Mouse (Mus musculus): ENCODE measurements around the gene Naa16. TPM values are rescaled to one million over a fixed set of nuclear protein-coding genes. Genes with fewer than 3 reads are reported as not detected.

Gene Naa16
- total and polyA plus RNA-seq, 2 experiments from 2014 or later: 1.6 to 14.8 TPM

DNA sequence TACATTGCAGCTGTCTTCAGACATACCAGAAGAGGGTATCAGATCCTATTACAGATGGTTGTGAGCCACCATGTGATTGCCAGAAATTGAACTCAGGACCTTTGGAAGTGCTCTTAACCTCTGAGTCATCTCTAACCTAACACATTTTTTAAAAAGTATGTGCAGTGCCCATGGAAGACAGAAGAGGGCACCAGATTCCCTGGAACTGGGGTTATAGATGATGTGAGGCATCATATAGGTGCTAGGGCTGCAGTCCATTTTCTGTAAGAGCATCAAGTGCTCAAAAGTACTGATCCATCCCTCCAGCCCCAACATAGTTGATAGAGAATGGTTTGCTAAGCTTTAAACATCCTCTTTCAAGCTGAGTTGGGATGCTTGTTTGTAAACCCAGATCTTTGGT lies 4.0 kb upstream of the Naa16 start:
- DNase-seq (ENCODE audit: low spot score) (no peak), ATAC-seq (ENCODE audit: insufficient read depth, low read depth) (no peak)
- no peak overlapping the region for H3K9ac ChIP-seq (replicated peaks; ENCODE audit: low read depth, low read length)
- H3K27me3 ChIP-seq (ENCODE audit: control insufficient read depth, insufficient read depth, low read length): no peaks in the 10 kb centered on the region
- H3K4me2 ChIP-seq (ENCODE audit: low read depth, low read length): no peak overlapping the region
- no peak overlapping the region for H3K4me3 ChIP-seq (ENCODE audit: low read depth, low read length)
- H3K4me1 ChIP-seq (ENCODE audit: control insufficient read depth, insufficient read depth): 0 out of 2 replicates have a peak, but pooled peaks cover 4% of the 10 kb centered on the region
- H3K27ac ChIP-seq (ENCODE audit: low read depth): no peak overlapping the region
- H3K36me3 ChIP-seq (replicated peaks; ENCODE audit: control insufficient read depth, insufficient read depth, low read length): no peaks in the 10 kb centered on the region
- TF ChIP-seq EP300 (IDR thresholded peaks at IDR 0.05; ENCODE audit: low read depth) (no peak), CTCF (IDR thresholded peaks at IDR 0.05; ENCODE audit: low read depth) (peak; percentile 56)
- H3K9me3 ChIP-seq (replicated peaks; ENCODE audit: control insufficient read depth, low read length): no peaks in the 10 kb centered on the region

DNA sequence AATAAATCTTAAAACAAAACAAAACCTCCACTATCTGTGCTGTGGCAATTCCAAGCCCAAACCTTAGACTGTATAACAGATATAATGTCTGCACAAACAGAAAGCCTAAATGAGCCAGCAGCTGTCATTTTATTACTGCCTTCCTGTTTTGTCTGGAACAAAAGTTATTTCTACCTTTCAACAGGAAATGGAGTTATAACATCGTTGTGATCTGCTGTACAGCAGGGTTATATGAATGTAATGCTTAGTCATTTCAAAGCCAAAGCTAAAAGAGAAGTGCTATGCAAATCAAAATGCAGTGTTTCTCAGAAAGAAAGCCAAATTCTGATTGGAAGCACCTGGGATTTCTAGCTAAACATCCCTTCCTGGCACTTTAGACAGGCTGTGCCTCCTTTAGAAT lies 2.7 kb upstream of the Naa16 start:
- ATAC-seq (ENCODE audit: insufficient read depth, low read depth): no peak
- H3K4me2 ChIP-seq (ENCODE audit: low read depth, low read length): no peak overlapping the region
- no peak overlapping the region for H3K4me3 ChIP-seq (ENCODE audit: low read depth, low read length)

DNA sequence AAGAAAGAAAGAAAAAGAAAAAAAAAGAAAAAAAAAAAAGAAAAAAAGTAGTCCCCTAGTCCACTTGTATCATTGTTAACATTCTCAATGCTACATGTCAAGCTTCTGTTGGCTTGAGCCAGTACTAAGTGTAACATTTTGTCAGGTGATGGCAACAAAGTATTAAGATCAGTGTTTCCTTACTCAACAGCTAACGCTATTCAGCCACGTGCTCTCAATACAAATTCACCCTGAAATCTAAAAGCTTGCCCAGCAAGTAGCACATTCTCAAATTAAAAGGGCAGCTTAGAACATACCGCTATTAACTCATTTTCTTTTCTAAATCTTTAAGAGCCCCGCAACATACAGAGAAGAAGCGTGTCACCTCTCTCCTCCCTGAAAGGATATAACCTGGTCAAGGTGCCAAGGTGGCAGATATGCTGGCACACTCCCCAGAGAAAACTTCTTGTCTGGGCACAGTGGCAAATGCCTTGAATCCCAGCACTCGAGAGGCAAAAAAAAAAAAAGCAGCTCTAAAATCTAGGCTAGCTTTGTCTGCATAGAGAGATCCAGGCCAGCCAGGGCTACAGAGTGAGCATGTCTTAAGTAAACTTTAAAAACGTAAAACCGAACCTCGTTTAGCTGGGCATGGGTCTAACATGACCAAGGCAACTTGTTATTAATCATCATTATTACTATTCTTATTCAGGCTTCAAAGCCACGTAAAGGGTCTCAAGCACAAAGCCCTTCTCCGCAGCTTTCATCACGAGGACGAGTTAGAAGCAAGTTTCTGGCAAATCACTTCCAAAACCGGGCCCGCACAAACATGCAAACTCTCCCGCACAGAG lies 927 bp downstream of the Naa16 start:
- ATAC-seq (ENCODE audit: insufficient read depth, low read depth) (no peak), DNase-seq (ENCODE audit: low spot score) (no peak)
- Histone ChIP-seq H3K36me3 (replicated peaks; ENCODE audit: control insufficient read depth, insufficient read depth, low read length) (peaks cover 12% of the 10 kb centered on the region), H3K9ac (replicated peaks; ENCODE audit: low read depth, low read length) (peak overlapping the region; percentile 88), H3K9me3 (replicated peaks; ENCODE audit: control insufficient read depth, low read length) (no peaks in the 10 kb centered on the region), H3K27me3 (ENCODE audit: control insufficient read depth, insufficient read depth, low read length) (no peaks in the 10 kb centered on the region), H3K4me2 (ENCODE audit: low read depth, low read length) (peak overlapping the region; percentile 87), H3K27ac (ENCODE audit: low read depth) (peak overlapping the region; percentile 91), H3K4me1 (ENCODE audit: control insufficient read depth, insufficient read depth) (peaks cover 9% of the 10 kb centered on the region), H3K4me3 (ENCODE audit: low read depth, low read length) (peak overlapping the region; percentile 85)
- TF ChIP-seq CTCF (IDR thresholded peaks at IDR 0.05; ENCODE audit: low read depth): no peak
- TF ChIP-seq EP300 (IDR thresholded peaks at IDR 0.05; ENCODE audit: low read depth): no peak
- under 1% methylated on average over 16 of the region's 16 CpGs for WGBS

More for the DNA sequence above, 2.7 kb upstream of the Naa16 start:
- no peaks in the 10 kb centered on the region for H3K27me3 ChIP-seq (ENCODE audit: control insufficient read depth, insufficient read depth, low read length)
- no peak for TF ChIP-seq CTCF (IDR thresholded peaks at IDR 0.05; ENCODE audit: low read depth)
- no peak for TF ChIP-seq EP300 (IDR thresholded peaks at IDR 0.05; ENCODE audit: low read depth)
- peaks cover 13% of the 10 kb centered on the region for H3K4me1 ChIP-seq (ENCODE audit: control insufficient read depth, insufficient read depth)
- 48% methylated on average over 1 of the region's 1 CpGs for WGBS
- no peaks in the 10 kb centered on the region for H3K9me3 ChIP-seq (replicated peaks; ENCODE audit: control insufficient read depth, low read length)
- no peak overlapping the region for H3K9ac ChIP-seq (replicated peaks; ENCODE audit: low read depth, low read length)
- no peak overlapping the region for H3K27ac ChIP-seq (ENCODE audit: low read depth)
- no peaks in the 10 kb centered on the region for H3K36me3 ChIP-seq (replicated peaks; ENCODE audit: control insufficient read depth, insufficient read depth, low read length)
- no peak for DNase-seq (ENCODE audit: low spot score)

- TF ChIP-seq EP300 (IDR thresholded peaks at IDR 0.05; ENCODE audit: low read depth) (no peak), CTCF (IDR thresholded peaks at IDR 0.05; ENCODE audit: low read depth) (no peak)
- H3K9me3 ChIP-seq (replicated peaks; ENCODE audit: control insufficient read depth, low read length): no peaks in the 10 kb centered on the region
- H3K4me2 ChIP-seq (ENCODE audit: low read depth, low read length): no peak overlapping the region
- H3K4me1 ChIP-seq (ENCODE audit: control insufficient read depth, insufficient read depth): peaks cover 9% of the 10 kb centered on the region
- ATAC-seq (ENCODE audit: insufficient read depth, low read depth) (no peak), DNase-seq (ENCODE audit: low spot score) (no peak)
- H3K4me3 ChIP-seq (ENCODE audit: low read depth, low read length): no peak overlapping the region
- peaks cover 14% of the 10 kb centered on the region for H3K36me3 ChIP-seq (replicated peaks; ENCODE audit: control insufficient read depth, insufficient read depth, low read length)
- H3K9ac ChIP-seq (replicated peaks; ENCODE audit: low read depth, low read length): no peak overlapping the region
- no peak overlapping the region for H3K27ac ChIP-seq (ENCODE audit: low read depth)
- no peaks in the 10 kb centered on the region for H3K27me3 ChIP-seq (ENCODE audit: control insufficient read depth, insufficient read depth, low read length)
- 82% methylated on average over 3 of the region's 3 CpGs for whole genome bisulfite sequencing
These were observed 2.3 kb downstream of the Naa16 start for GRCm38 (mm10) chr14:79388304-79388703.

GRCm38 (mm10) chr14:79383120-79383519 lies 7.5 kb downstream of the Naa16 start:
- no peak for DNase-seq (ENCODE audit: low spot score)
- no peaks in the 10 kb centered on the region for H3K9me3 ChIP-seq (replicated peaks; ENCODE audit: control insufficient read depth, low read length)
- no peaks in the 10 kb centered on the region for H3K4me1 ChIP-seq (ENCODE audit: control insufficient read depth, insufficient read depth)
- ATAC-seq (ENCODE audit: insufficient read depth, low read depth): no peak
- no peak overlapping the region for H3K4me3 ChIP-seq (ENCODE audit: low read depth, low read length)
- H3K27me3 ChIP-seq (ENCODE audit: control insufficient read depth, insufficient read depth, low read length): no peaks in the 10 kb centered on the region
- no peak overlapping the region for H3K27ac ChIP-seq (ENCODE audit: low read depth)
- TF ChIP-seq CTCF (IDR thresholded peaks at IDR 0.05; ENCODE audit: low read depth) (no peak), EP300 (IDR thresholded peaks at IDR 0.05; ENCODE audit: low read depth) (no peak)
- H3K36me3 ChIP-seq (replicated peaks; ENCODE audit: control insufficient read depth, insufficient read depth, low read length): peaks cover 47% of the 10 kb centered on the region
- H3K4me2 ChIP-seq (ENCODE audit: low read depth, low read length): no peak overlapping the region
- WGBS: 89% methylated on average over 7 of the region's 7 CpGs
- no peak overlapping the region for H3K9ac ChIP-seq (replicated peaks; ENCODE audit: low read depth, low read length)

DNA sequence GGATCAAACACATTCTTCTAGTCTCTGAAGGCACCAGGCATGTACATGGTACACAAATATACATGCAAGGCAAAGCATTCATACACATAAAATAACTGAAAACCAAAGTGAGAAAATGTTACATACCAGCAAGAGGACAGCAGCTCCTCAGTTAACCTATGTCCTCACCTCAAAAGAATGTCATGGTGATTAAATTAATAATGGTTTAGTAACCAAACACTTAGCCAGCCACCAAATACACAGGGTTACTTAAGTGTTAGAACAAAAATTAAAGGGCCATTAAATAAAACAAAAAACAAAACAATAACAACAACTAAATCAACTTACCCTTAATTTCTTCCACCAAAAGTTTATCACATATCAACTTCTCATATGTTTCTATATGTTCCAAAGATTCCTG lies 13.5 kb downstream of the Naa16 start:
- ATAC-seq (ENCODE audit: insufficient read depth, low read depth): no peak
- H3K36me3 ChIP-seq (replicated peaks; ENCODE audit: control insufficient read depth, insufficient read depth, low read length): peaks cover 32% of the 10 kb centered on the region
- no peaks in the 10 kb centered on the region for H3K9me3 ChIP-seq (replicated peaks; ENCODE audit: control insufficient read depth, low read length)
- H3K27me3 ChIP-seq (ENCODE audit: control insufficient read depth, insufficient read depth, low read length): no peaks in the 10 kb centered on the region
- TF ChIP-seq EP300 (IDR thresholded peaks at IDR 0.05; ENCODE audit: low read depth) (no peak), CTCF (IDR thresholded peaks at IDR 0.05; ENCODE audit: low read depth) (no peak)
- no peak overlapping the region for H3K27ac ChIP-seq (ENCODE audit: low read depth)
- H3K4me3 ChIP-seq (ENCODE audit: low read depth, low read length): no peak overlapping the region
- H3K9ac ChIP-seq (replicated peaks; ENCODE audit: low read depth, low read length): no peak overlapping the region
- no peak overlapping the region for H3K4me2 ChIP-seq (ENCODE audit: low read depth, low read length)
- DNase-seq (ENCODE audit: low spot score): no peak
- no peaks in the 10 kb centered on the region for H3K4me1 ChIP-seq (ENCODE audit: control insufficient read depth, insufficient read depth)

Measured in heart, postnatal 0 days (tissue).